Mouse (Mus musculus): ENCODE results near the gene Mad1l1. TPM values are rescaled to one million over a fixed set of nuclear protein-coding genes. Genes with fewer than 3 reads are reported as not detected.

The Mad1l1 gene
- polyA plus RNA-seq, 1 experiment from 2014 or later: 35.1 TPM

- ATAC-seq (ENCODE audit: low FRiP score): peak; percentile 68
- H3K27ac ChIP-seq (ENCODE audit: low read depth, low read length): no peak overlapping the region
Measured at GRCm38 (mm10) chr5:140249359-140250062, 71.8 kb downstream of the Mad1l1 start.

GRCm38 (mm10) chr5:140248101-140248500 lies 73.3 kb downstream of the Mad1l1 start:
- H3K4me1 ChIP-seq (replicated peaks; ENCODE audit: control insufficient read depth, insufficient read depth, low read length): no peaks in the 10 kb centered on the region
- H3K4me3 ChIP-seq (ENCODE audit: low read depth, low read length): no peak overlapping the region
- WGBS: 90% methylated on average over 2 of the region's 2 CpGs
- no peak overlapping the region for H3K4me2 ChIP-seq (replicated peaks; ENCODE audit: low read depth, low read length)
- DNase-seq (ENCODE audit: low spot score) (no peak), ATAC-seq (ENCODE audit: low FRiP score) (no peak)
- H3K9ac ChIP-seq (ENCODE audit: low read depth, low read length): no peak overlapping the region
- H3K9me3 ChIP-seq (ENCODE audit: control insufficient read depth, low read length): no peaks in the 10 kb centered on the region
- no peak overlapping the region for H3K27ac ChIP-seq (ENCODE audit: low read depth, low read length)
- H3K36me3 ChIP-seq (ENCODE audit: control insufficient read depth, insufficient read depth, low read length): no peaks in the 10 kb centered on the region
- H3K27me3 ChIP-seq (ENCODE audit: control insufficient read depth, insufficient read depth, low read length): no peaks in the 10 kb centered on the region

More at GRCm38 (mm10) chr5:140249359-140250062, 71.8 kb downstream of the Mad1l1 start:
- Histone ChIP-seq H3K9me3 (ENCODE audit: control insufficient read depth, low read length) (no peaks in the 10 kb centered on the region), H3K4me1 (replicated peaks; ENCODE audit: control insufficient read depth, insufficient read depth, low read length) (no peaks in the 10 kb centered on the region), H3K4me2 (replicated peaks; ENCODE audit: low read depth, low read length) (no peak overlapping the region), H3K36me3 (ENCODE audit: control insufficient read depth, insufficient read depth, low read length) (no peaks in the 10 kb centered on the region), H3K4me3 (ENCODE audit: low read depth, low read length) (no peak overlapping the region), H3K27me3 (ENCODE audit: control insufficient read depth, insufficient read depth, low read length) (no peaks in the 10 kb centered on the region), H3K9ac (ENCODE audit: low read depth, low read length) (no peak overlapping the region)
- DNase-seq (ENCODE audit: low spot score): peak; percentile 20
- 60% methylated on average over 6 of the region's 6 CpGs for WGBS

GRCm38 (mm10) chr5:140240235-140240634 lies 81.1 kb downstream of the Mad1l1 start:
- no peaks in the 10 kb centered on the region for H3K9me3 ChIP-seq (ENCODE audit: control insufficient read depth, low read length)
- no peaks in the 10 kb centered on the region for H3K4me1 ChIP-seq (replicated peaks; ENCODE audit: control insufficient read depth, insufficient read depth, low read length)
- ATAC-seq (ENCODE audit: low FRiP score) (no peak), DNase-seq (ENCODE audit: low spot score) (no peak)
- H3K4me2 ChIP-seq (replicated peaks; ENCODE audit: low read depth, low read length): no peak overlapping the region
- no peaks in the 10 kb centered on the region for H3K27me3 ChIP-seq (ENCODE audit: control insufficient read depth, insufficient read depth, low read length)
- no peak overlapping the region for H3K27ac ChIP-seq (ENCODE audit: low read depth, low read length)
- no peak overlapping the region for H3K4me3 ChIP-seq (ENCODE audit: low read depth, low read length)
- no peak overlapping the region for H3K9ac ChIP-seq (ENCODE audit: low read depth, low read length)
- 93% methylated on average over 3 of the region's 3 CpGs for WGBS
- H3K36me3 ChIP-seq (ENCODE audit: control insufficient read depth, insufficient read depth, low read length): no peaks in the 10 kb centered on the region

GRCm38 (mm10) chr5:140238880-140239279 lies 82.5 kb downstream of the Mad1l1 start:
- Histone ChIP-seq H3K9ac (ENCODE audit: low read depth, low read length) (no peak overlapping the region), H3K4me2 (replicated peaks; ENCODE audit: low read depth, low read length) (no peak overlapping the region), H3K4me3 (ENCODE audit: low read depth, low read length) (no peak overlapping the region), H3K9me3 (ENCODE audit: control insufficient read depth, low read length) (no peaks in the 10 kb centered on the region), H3K36me3 (ENCODE audit: control insufficient read depth, insufficient read depth, low read length) (no peaks in the 10 kb centered on the region), H3K27me3 (ENCODE audit: control insufficient read depth, insufficient read depth, low read length) (no peaks in the 10 kb centered on the region), H3K27ac (ENCODE audit: low read depth, low read length) (no peak overlapping the region), H3K4me1 (replicated peaks; ENCODE audit: control insufficient read depth, insufficient read depth, low read length) (no peaks in the 10 kb centered on the region)
- 67% methylated on average over 3 of the region's 3 CpGs for WGBS
- DNase-seq (ENCODE audit: low spot score): no peak
- no peak for ATAC-seq (ENCODE audit: low FRiP score)

- ATAC-seq (ENCODE audit: low FRiP score): no peak
Measured at GRCm38 (mm10) chr5:140230818-140231217, 90.5 kb downstream of the Mad1l1 start.

GRCm38 (mm10) chr5:140228306-140228705 lies 93.0 kb downstream of the Mad1l1 start:
- no peak overlapping the region for H3K4me3 ChIP-seq (ENCODE audit: low read depth, low read length)
- H3K9ac ChIP-seq (ENCODE audit: low read depth, low read length): no peak overlapping the region
- WGBS: 94% methylated on average over 3 of the region's 3 CpGs
- H3K9me3 ChIP-seq (ENCODE audit: control insufficient read depth, low read length): no peaks in the 10 kb centered on the region
- no peaks in the 10 kb centered on the region; the same call in 1 of the 2 replicates for H3K4me1 ChIP-seq (replicated peaks; ENCODE audit: control insufficient read depth, insufficient read depth, low read length)
- no peak overlapping the region for H3K27ac ChIP-seq (ENCODE audit: low read depth, low read length)
- DNase-seq (ENCODE audit: low spot score) (no peak), ATAC-seq (ENCODE audit: low FRiP score) (no peak)
- no peaks in the 10 kb centered on the region for H3K36me3 ChIP-seq (ENCODE audit: control insufficient read depth, insufficient read depth, low read length)
- H3K4me2 ChIP-seq (replicated peaks; ENCODE audit: low read depth, low read length): no peak overlapping the region
- H3K27me3 ChIP-seq (ENCODE audit: control insufficient read depth, insufficient read depth, low read length): no peaks in the 10 kb centered on the region

More at GRCm38 (mm10) chr5:140230818-140231217, 90.5 kb downstream of the Mad1l1 start:
- no peak for DNase-seq (ENCODE audit: low spot score)
- Histone ChIP-seq H3K4me2 (replicated peaks; ENCODE audit: low read depth, low read length) (no peak overlapping the region), H3K9ac (ENCODE audit: low read depth, low read length) (no peak overlapping the region), H3K4me3 (ENCODE audit: low read depth, low read length) (no peak overlapping the region), H3K36me3 (ENCODE audit: control insufficient read depth, insufficient read depth, low read length) (no peaks in the 10 kb centered on the region), H3K4me1 (replicated peaks; ENCODE audit: control insufficient read depth, insufficient read depth, low read length) (no peaks in the 10 kb centered on the region; the same call in 1 of the 2 replicates), H3K27ac (ENCODE audit: low read depth, low read length) (no peak overlapping the region), H3K27me3 (ENCODE audit: control insufficient read depth, insufficient read depth, low read length) (no peaks in the 10 kb centered on the region), H3K9me3 (ENCODE audit: control insufficient read depth, low read length) (no peaks in the 10 kb centered on the region)
- 91% methylated on average over 6 of the region's 6 CpGs for WGBS

- no peak overlapping the region for H3K4me3 ChIP-seq (ENCODE audit: low read depth, low read length)
- no peaks in the 10 kb centered on the region for H3K9me3 ChIP-seq (ENCODE audit: control insufficient read depth, low read length)
- 88% methylated on average over 3 of the region's 3 CpGs for WGBS
- ATAC-seq (ENCODE audit: low FRiP score): no peak
- no peak for DNase-seq (ENCODE audit: low spot score)
- H3K27me3 ChIP-seq (ENCODE audit: control insufficient read depth, insufficient read depth, low read length): no peaks in the 10 kb centered on the region
- no peak overlapping the region for H3K4me2 ChIP-seq (replicated peaks; ENCODE audit: low read depth, low read length)
- peak overlapping the region; percentile 58; the same call in 1 of the 2 replicates for H3K27ac ChIP-seq (ENCODE audit: low read depth, low read length)
- no peaks in the 10 kb centered on the region; the same call in 1 of the 2 replicates for H3K4me1 ChIP-seq (replicated peaks; ENCODE audit: control insufficient read depth, insufficient read depth, low read length)
- H3K9ac ChIP-seq (ENCODE audit: low read depth, low read length): no peak overlapping the region
- no peaks in the 10 kb centered on the region for H3K36me3 ChIP-seq (ENCODE audit: control insufficient read depth, insufficient read depth, low read length)
Measured at GRCm38 (mm10) chr5:140226871-140227270, 94.5 kb downstream of the Mad1l1 start.

GRCm38 (mm10) chr5:140225881-140226280 lies 95.5 kb downstream of the Mad1l1 start:
- 64% methylated on average over 2 of the region's 2 CpGs for WGBS
- DNase-seq (ENCODE audit: low spot score): no peak
- no peaks in the 10 kb centered on the region for H3K36me3 ChIP-seq (ENCODE audit: control insufficient read depth, insufficient read depth, low read length)
- no peak overlapping the region for H3K27ac ChIP-seq (ENCODE audit: low read depth, low read length)
- H3K4me3 ChIP-seq (ENCODE audit: low read depth, low read length): no peak overlapping the region
- H3K27me3 ChIP-seq (ENCODE audit: control insufficient read depth, insufficient read depth, low read length): no peaks in the 10 kb centered on the region
- no peaks in the 10 kb centered on the region for H3K9me3 ChIP-seq (ENCODE audit: control insufficient read depth, low read length)
- no peak overlapping the region for H3K9ac ChIP-seq (ENCODE audit: low read depth, low read length)
- H3K4me2 ChIP-seq (replicated peaks; ENCODE audit: low read depth, low read length): no peak overlapping the region
- ATAC-seq (ENCODE audit: low FRiP score): no peak
- H3K4me1 ChIP-seq (replicated peaks; ENCODE audit: control insufficient read depth, insufficient read depth, low read length): peaks cover 2% of the 10 kb centered on the region; the same call in 1 of the 2 replicates

GRCm38 (mm10) chr5:140225103-140225502 lies 96.2 kb downstream of the Mad1l1 start:
- Histone ChIP-seq H3K36me3 (ENCODE audit: control insufficient read depth, insufficient read depth, low read length) (no peaks in the 10 kb centered on the region), H3K27ac (ENCODE audit: low read depth, low read length) (no peak overlapping the region), H3K4me2 (replicated peaks; ENCODE audit: low read depth, low read length) (no peak overlapping the region), H3K4me3 (ENCODE audit: low read depth, low read length) (no peak overlapping the region), H3K9me3 (ENCODE audit: control insufficient read depth, low read length) (no peaks in the 10 kb centered on the region), H3K27me3 (ENCODE audit: control insufficient read depth, insufficient read depth, low read length) (no peaks in the 10 kb centered on the region), H3K4me1 (replicated peaks; ENCODE audit: control insufficient read depth, insufficient read depth, low read length) (peaks cover 2% of the 10 kb centered on the region; the same call in 1 of the 2 replicates), H3K9ac (ENCODE audit: low read depth, low read length) (no peak overlapping the region)
- WGBS: 95% methylated on average over 2 of the region's 2 CpGs
- DNase-seq (ENCODE audit: low spot score) (no peak), ATAC-seq (ENCODE audit: low FRiP score) (no peak)
